Mouse (Mus musculus): ENCODE results near the gene Tnfrsf19.

DNA sequence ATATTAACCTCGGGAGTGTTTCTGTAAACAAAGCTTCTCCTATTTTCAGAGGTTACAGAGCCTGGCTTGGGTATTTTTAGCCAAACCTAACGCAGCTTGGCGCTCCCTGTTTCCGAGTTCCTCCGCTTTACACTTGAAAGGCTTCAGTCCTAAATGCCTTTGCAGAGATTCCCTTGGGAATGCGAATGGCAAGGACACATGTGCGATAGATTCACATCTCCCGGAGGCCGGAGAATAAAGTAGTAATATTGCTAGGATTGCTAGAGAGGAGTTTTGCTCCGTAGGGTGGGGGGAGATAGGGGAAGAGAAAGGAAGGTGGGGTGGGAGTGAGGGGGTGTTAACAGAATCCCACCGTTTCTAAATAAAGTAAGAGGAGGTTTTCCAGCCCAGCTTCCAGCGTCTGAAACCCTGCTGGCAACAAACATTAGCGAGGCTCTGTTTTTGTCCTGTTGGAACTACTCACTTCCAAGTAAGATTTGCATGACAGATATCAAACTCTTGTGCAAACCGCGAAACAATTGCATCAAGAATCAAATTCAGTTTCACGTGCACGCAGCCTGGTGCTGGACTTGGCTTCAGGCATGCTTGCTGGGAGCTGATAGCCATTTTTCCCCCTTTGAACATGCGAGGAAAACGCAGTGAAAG is 722 bp downstream of the Tnfrsf19 start:
- TF ChIP-seq CTCF (conservative IDR thresholded peaks at IDR 0.05; ENCODE audit: insufficient read depth, insufficient read length, low read depth, low read length) (no peak), POLR2A (IDR thresholded peaks at IDR 0.05; ENCODE audit: low read depth, low read length) (no peak)

Measured in kidney, adult 2 months (tissue).